23 mouse cellular contexts compared by ENCODE assay signal in genomic region chr13:43720496-43720895, GRCm38 (mm10).
"Had no signal": no experiment of that assay in that cellular context is flagged by ENCODE, and none has a peak within 500 bp of the region (broad histone marks: within the 10 kb centered on the region; RNA-seq: fewer than 3 reads in every experiment).

No protein-coding gene starts in this region.

- H3K9me3 ChIP-seq: limb, embryonic 10.5 days; limb, embryonic 13.5 days; liver, embryonic 12.5 days; liver, embryonic 15.5 days; lung, embryonic 15.5 days; megakaryocyte, embryonic 14.5 days; midbrain, embryonic 10.5 days; neural tube, embryonic 12.5 days; neural tube, embryonic 15.5 days; stomach, embryonic 15.5 days had no signal

- H3K9ac ChIP-seq: limb, embryonic 13.5 days; liver, embryonic 12.5 days; liver, embryonic 15.5 days; lung, embryonic 15.5 days; neural tube, embryonic 12.5 days; neural tube, embryonic 15.5 days; stomach, embryonic 15.5 days had no signal

- H3K4me1 ChIP-seq: limb, embryonic 10.5 days; liver, embryonic 15.5 days; lung, embryonic 15.5 days; megakaryocyte, embryonic 14.5 days; neural tube, embryonic 12.5 days; stomach, embryonic 15.5 days had no signal

- H3K4me2 ChIP-seq: limb, embryonic 13.5 days; liver, embryonic 12.5 days; liver, embryonic 15.5 days; lung, embryonic 15.5 days; neural tube, embryonic 12.5 days; neural tube, embryonic 15.5 days; stomach, embryonic 15.5 days had no signal

- H3K4me3 ChIP-seq: layer of hippocampus, adult 2 months; limb, embryonic 10.5 days; limb, embryonic 13.5 days; liver, embryonic 12.5 days; liver, embryonic 15.5 days; lung, embryonic 15.5 days; megakaryocyte, embryonic 14.5 days; midbrain, embryonic 10.5 days; neural tube, embryonic 12.5 days; neural tube, embryonic 15.5 days; stomach, embryonic 15.5 days had no signal

- ATAC-seq: liver, embryonic 12.5 days had no signal

- H3K27me3 ChIP-seq: limb, embryonic 13.5 days; liver, embryonic 12.5 days; lung, embryonic 15.5 days; neural tube, embryonic 12.5 days; neural tube, embryonic 15.5 days; stomach, embryonic 15.5 days had no signal

- H3K36me3 ChIP-seq: limb, embryonic 10.5 days; limb, embryonic 13.5 days; liver, embryonic 12.5 days; liver, embryonic 15.5 days; lung, embryonic 15.5 days; midbrain, embryonic 10.5 days; neural tube, embryonic 12.5 days; neural tube, embryonic 15.5 days; stomach, embryonic 15.5 days had no signal

- H3K27ac ChIP-seq: kidney, postnatal 0 days; layer of hippocampus, adult 2 months; limb, embryonic 10.5 days; limb, embryonic 13.5 days; liver, embryonic 12.5 days; liver, embryonic 15.5 days; lung, embryonic 15.5 days; midbrain, embryonic 10.5 days; neural tube, embryonic 12.5 days; neural tube, embryonic 15.5 days; stomach, embryonic 15.5 days had no signal

- DNase-seq: kidney, adult 2 months; kidney, postnatal 25 days; layer of hippocampus, adult 9-11 months; liver; lung, adult 18-20 months; lung, postnatal 10 days; lung, postnatal 36 days; midbrain, embryonic 14.5 days; right cerebral cortex, postnatal 14 days; spleen, adult 18-20 months; thymus, postnatal 36 days had no signal
